Mouse (Mus musculus) stomach, postnatal 0 days (tissue): ENCODE measurements at regions not wholly inside any gene's neighbourhood (a gene's known extent, or its start where the extent isn't known, plus 50 kb on each side); places are given as distances from the start of the nearest gene placed in this dataset.

ENCODE experiments used
- CTCF ChIP-seq: IDR thresholded peaks from 2 replicates; pipeline ENCODE4 v1.5.1; 2016; ENCODE audit warnings: antibody characterized with exemption, low read depth, mild to moderate bottlenecking, moderate library complexity
- EP300 ChIP-seq: optimal IDR thresholded peaks from 2 replicates; pipeline ENCODE3; 2016; ENCODE audit warnings: antibody characterized with exemption

DNA sequence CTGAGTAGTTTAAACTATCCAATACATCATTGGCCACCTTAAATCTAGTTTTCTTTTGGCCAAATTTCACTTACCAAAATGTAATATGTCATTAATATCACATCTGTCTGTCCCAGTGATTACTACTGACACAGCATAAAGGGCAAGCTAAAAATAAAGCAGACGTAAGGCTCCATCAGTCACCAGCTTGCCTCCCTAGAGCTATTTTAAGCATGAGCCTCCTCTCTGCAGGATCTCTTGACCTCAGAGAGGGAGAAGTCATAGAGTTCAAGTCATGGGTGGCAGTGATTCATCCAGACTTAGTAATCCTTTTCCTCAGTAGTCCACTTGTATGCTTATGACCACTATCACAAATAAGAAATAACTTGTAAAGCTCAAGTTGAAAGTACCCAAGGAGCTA is 313.2 kb upstream of the Actbl2 start:
- TF ChIP-seq EP300 (no peak), CTCF (no peak)
